Mouse (Mus musculus): ENCODE measurements around the gene Hs6st2. TPM values are rescaled to one million over a fixed set of nuclear protein-coding genes. Genes with fewer than 3 reads are reported as not detected.

The Hs6st2 gene
- polyA plus RNA-seq, 1 experiment: not detected

DNA sequence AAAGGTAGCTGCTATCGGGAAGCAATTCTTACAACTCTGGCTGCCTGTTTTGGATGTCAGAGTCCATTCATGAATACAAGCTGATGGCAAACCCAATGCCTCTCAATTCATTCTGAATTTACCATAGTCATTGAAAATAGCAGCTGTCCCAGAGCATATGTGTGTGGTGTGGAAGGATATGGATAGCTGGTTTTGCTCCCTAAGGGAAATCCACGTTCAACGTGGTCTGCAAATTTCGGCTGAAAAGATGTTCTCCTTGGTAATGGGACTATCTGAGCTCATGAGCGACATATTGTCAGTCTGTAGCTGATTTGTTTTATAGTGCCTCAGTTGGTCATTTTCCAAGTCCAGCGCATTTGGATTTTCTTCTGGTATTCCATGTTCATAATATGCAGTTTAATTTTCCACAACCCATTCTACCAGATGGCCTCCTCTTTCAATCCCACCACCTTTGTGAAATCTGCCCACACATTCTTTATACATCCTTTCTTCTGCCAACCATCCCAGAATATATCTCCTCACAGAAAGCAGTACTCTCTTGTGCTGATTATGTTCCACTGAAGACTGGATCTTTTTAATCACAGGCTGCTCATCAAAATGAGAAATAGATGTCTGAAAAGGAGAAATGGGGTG lies 75.3 kb downstream of the Hs6st2 start:
- Histone ChIP-seq H3K36me3 (ENCODE audit: control insufficient read depth) (no peaks in the 10 kb centered on the region), H3K4me1 (ENCODE audit: control insufficient read depth) (no peaks in the 10 kb centered on the region)

GRCm38 (mm10) chrX:51592751-51593150 lies 88.9 kb downstream of the Hs6st2 start:
- TF ChIP-seq TAL1 (IDR thresholded peaks at IDR 0.05; ENCODE audit: low read length): no peak
- no peak for TF ChIP-seq GATA1 (IDR thresholded peaks at IDR 0.05; ENCODE audit: low read length)
- no peaks in the 10 kb centered on the region; the same call in 1 of the 2 replicates for H3K27me3 ChIP-seq (ENCODE audit: control insufficient read depth)
- H3K9me3 ChIP-seq (ENCODE audit: control insufficient read depth, low read length): no peaks in the 10 kb centered on the region
- no peaks in the 10 kb centered on the region for H3K36me3 ChIP-seq (ENCODE audit: control insufficient read depth)
- no peak overlapping the region for H3K4me3 ChIP-seq (replicated peaks)
- no peaks in the 10 kb centered on the region for H3K4me1 ChIP-seq (ENCODE audit: control insufficient read depth)

More for the DNA sequence above, 75.3 kb downstream of the Hs6st2 start:
- H3K4me3 ChIP-seq (replicated peaks): no peak overlapping the region
- TF ChIP-seq TAL1 (IDR thresholded peaks at IDR 0.05; ENCODE audit: low read length) (no peak), GATA1 (IDR thresholded peaks at IDR 0.05; ENCODE audit: low read length) (no peak)
- H3K27me3 ChIP-seq (ENCODE audit: control insufficient read depth): no peaks in the 10 kb centered on the region
- no peaks in the 10 kb centered on the region for H3K9me3 ChIP-seq (ENCODE audit: control insufficient read depth, low read length)

DNA sequence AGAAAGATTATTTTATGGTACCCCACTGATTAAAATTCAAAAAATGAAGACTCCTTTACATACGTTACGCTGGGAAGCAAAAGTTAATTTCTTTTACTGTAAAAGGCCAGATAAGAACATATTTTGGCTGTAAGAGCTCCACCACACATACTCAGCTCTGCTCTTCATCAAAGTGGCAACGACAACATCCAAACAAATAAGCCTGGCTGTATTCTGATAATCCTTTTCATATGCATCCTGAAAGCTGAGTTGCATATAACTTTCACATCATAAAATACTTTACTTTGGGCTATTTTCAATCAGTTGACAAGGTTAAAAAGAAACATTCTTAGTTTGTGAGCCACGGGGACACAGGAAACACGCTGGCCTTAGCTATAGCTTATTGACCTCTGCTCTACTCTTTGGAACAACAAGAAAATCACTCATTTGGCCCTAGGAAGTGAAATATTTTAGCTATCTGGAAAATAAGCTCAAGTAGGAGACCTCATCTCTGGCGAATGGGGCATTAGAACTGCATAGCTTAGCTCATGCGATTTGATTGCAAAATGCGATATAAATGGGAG lies 91.1 kb downstream of the Hs6st2 start:
- no peaks in the 10 kb centered on the region for H3K27me3 ChIP-seq (ENCODE audit: control insufficient read depth)
- H3K4me1 ChIP-seq (ENCODE audit: control insufficient read depth): no peaks in the 10 kb centered on the region
- H3K9me3 ChIP-seq (ENCODE audit: control insufficient read depth, low read length): no peaks in the 10 kb centered on the region
- no peaks in the 10 kb centered on the region for H3K36me3 ChIP-seq (ENCODE audit: control insufficient read depth)
- no peak overlapping the region for H3K4me3 ChIP-seq (replicated peaks)
- no peak for TF ChIP-seq GATA1 (IDR thresholded peaks at IDR 0.05; ENCODE audit: low read length)
- no peak for TF ChIP-seq TAL1 (IDR thresholded peaks at IDR 0.05; ENCODE audit: low read length)

GRCm38 (mm10) chrX:51585444-51585843 lies 96.2 kb downstream of the Hs6st2 start:
- Histone ChIP-seq H3K27me3 (ENCODE audit: control insufficient read depth) (no peaks in the 10 kb centered on the region), H3K4me1 (ENCODE audit: control insufficient read depth) (no peaks in the 10 kb centered on the region), H3K36me3 (ENCODE audit: control insufficient read depth) (no peaks in the 10 kb centered on the region), H3K9me3 (ENCODE audit: control insufficient read depth, low read length) (no peaks in the 10 kb centered on the region), H3K4me3 (replicated peaks) (no peak overlapping the region)
- TF ChIP-seq TAL1 (IDR thresholded peaks at IDR 0.05; ENCODE audit: low read length) (no peak), GATA1 (IDR thresholded peaks at IDR 0.05; ENCODE audit: low read length) (no peak)

DNA sequence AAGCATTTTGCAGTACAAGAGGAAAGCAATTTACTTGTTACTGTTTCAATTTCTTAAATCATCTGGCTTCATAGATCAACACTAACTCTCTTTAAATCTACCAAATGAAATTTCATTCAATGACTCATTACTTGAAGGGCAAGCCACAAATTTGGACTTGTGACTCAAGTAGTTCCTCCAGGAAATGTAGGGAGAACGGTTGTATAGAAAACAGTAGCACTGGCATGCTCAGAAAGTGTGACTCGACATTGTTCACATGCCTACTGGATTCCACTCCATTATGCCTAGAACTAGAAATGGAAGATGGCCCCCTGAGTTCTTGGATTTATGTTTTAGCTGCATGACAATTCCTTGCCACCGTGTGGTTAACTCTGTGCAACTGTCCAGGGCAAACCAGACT lies 100.0 kb downstream of the Hs6st2 start:
- TF ChIP-seq TAL1 (IDR thresholded peaks at IDR 0.05; ENCODE audit: low read length): no peak
- no peak for TF ChIP-seq GATA1 (IDR thresholded peaks at IDR 0.05; ENCODE audit: low read length)
- no peaks in the 10 kb centered on the region for H3K36me3 ChIP-seq (ENCODE audit: control insufficient read depth)
- H3K4me3 ChIP-seq (replicated peaks): no peak overlapping the region
- H3K9me3 ChIP-seq (ENCODE audit: control insufficient read depth, low read length): no peaks in the 10 kb centered on the region
- H3K4me1 ChIP-seq (ENCODE audit: control insufficient read depth): no peaks in the 10 kb centered on the region
- H3K27me3 ChIP-seq (ENCODE audit: control insufficient read depth): no peaks in the 10 kb centered on the region

DNA sequence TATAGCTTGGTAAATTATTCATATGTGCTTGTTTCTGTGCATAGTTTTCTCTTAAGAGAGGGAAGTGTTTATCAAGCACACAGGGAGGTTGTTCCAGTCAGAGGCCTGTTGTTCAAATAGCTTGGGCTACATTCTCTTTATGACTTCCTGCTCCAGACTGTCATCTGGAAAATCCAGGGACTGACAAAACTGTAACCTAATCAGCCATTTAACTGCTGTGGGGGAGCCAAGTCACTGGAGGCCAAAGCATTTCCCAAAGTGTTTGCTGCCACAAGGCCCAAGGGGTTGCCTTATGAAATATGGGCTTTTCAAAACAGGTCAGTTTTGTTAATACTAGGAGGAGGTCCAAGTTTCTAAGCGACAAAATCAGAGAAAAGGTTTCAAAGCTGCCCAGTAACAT lies 119.8 kb downstream of the Hs6st2 start:
- no peaks in the 10 kb centered on the region for H3K4me1 ChIP-seq (ENCODE audit: control insufficient read depth)
- TF ChIP-seq TAL1 (IDR thresholded peaks at IDR 0.05; ENCODE audit: low read length) (no peak), GATA1 (IDR thresholded peaks at IDR 0.05; ENCODE audit: low read length) (no peak)
- no peaks in the 10 kb centered on the region for H3K9me3 ChIP-seq (ENCODE audit: control insufficient read depth, low read length)
- no peaks in the 10 kb centered on the region for H3K36me3 ChIP-seq (ENCODE audit: control insufficient read depth)
- H3K4me3 ChIP-seq (replicated peaks): no peak overlapping the region
- no peaks in the 10 kb centered on the region for H3K27me3 ChIP-seq (ENCODE audit: control insufficient read depth)

- Histone ChIP-seq H3K9me3 (ENCODE audit: control insufficient read depth, low read length) (no peaks in the 10 kb centered on the region), H3K4me3 (replicated peaks) (no peak overlapping the region), H3K4me1 (ENCODE audit: control insufficient read depth) (no peaks in the 10 kb centered on the region), H3K36me3 (ENCODE audit: control insufficient read depth) (no peaks in the 10 kb centered on the region), H3K27me3 (ENCODE audit: control insufficient read depth) (no peaks in the 10 kb centered on the region)
- TF ChIP-seq GATA1 (IDR thresholded peaks at IDR 0.05; ENCODE audit: low read length) (no peak), TAL1 (IDR thresholded peaks at IDR 0.05; ENCODE audit: low read length) (no peak)
Measured at GRCm38 (mm10) chrX:51539626-51540025, 142.0 kb downstream of the Hs6st2 start.

DNA sequence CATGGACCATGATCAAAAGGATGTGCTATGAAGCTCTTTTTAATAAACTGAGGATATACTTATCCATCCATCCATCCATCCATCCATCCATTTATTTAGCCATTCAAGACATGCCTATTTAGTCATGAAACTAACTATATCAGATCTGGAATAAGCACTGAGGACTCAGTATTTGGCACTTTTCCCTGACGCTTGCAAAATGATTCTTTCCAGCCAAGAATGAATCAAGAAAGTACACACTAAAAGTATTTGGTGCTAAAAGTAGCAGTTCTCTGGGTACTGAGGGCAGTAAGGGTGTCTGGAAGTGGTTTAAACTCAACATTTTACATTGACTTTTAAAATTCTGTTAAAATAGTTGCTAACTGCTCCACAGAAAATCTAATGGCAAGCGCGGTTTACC lies 144.6 kb downstream of the Hs6st2 start:
- Histone ChIP-seq H3K27me3 (ENCODE audit: control insufficient read depth) (no peaks in the 10 kb centered on the region), H3K36me3 (ENCODE audit: control insufficient read depth) (no peaks in the 10 kb centered on the region), H3K4me1 (ENCODE audit: control insufficient read depth) (no peaks in the 10 kb centered on the region), H3K4me3 (replicated peaks) (no peak overlapping the region), H3K9me3 (ENCODE audit: control insufficient read depth, low read length) (no peaks in the 10 kb centered on the region)
- TF ChIP-seq TAL1 (IDR thresholded peaks at IDR 0.05; ENCODE audit: low read length): no peak

DNA sequence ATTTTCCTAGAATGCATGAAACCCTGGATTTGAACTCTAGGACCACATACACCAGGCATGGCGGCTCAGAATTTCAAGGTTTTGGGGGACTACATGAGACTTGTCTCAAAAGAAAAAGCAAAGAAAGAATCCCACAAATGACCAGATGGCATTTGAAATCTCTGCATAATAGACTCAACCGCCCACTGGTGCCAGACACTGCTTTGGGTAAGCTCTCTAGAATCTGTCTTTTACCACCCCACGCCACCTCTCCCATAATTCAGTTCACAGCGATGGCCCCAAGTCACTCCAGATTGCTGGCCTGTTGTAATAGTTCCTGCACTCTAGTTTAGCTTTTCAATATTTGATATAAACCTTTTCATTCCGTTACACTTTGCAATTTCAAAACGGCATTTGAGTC lies 146.4 kb downstream of the Hs6st2 start:
- TF ChIP-seq GATA1 (IDR thresholded peaks at IDR 0.05; ENCODE audit: low read length) (no peak), TAL1 (IDR thresholded peaks at IDR 0.05; ENCODE audit: low read length) (no peak)

DNA sequence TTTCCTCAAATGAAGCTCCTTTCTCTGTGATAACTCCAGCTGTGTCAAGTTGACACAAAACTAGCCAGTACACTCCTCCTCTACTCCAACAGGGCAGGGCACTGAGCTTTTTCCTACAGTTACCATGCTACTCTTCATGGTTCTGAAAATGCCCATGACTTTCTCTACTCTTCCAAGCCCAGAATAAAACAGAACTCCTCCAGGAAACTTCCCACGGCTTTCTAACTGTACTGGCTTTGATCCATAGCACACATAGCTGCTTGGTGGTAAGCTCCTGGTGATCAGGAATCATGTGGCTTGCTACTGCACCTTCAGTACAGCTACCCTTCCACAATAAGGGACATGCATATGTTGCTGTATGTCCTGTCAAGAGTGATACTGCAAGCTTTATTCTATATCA lies 150.5 kb downstream of the Hs6st2 start:
- Histone ChIP-seq H3K4me1 (ENCODE audit: control insufficient read depth) (no peaks in the 10 kb centered on the region), H3K4me3 (replicated peaks) (no peak overlapping the region), H3K36me3 (ENCODE audit: control insufficient read depth) (no peaks in the 10 kb centered on the region), H3K9me3 (ENCODE audit: control insufficient read depth, low read length) (no peaks in the 10 kb centered on the region), H3K27me3 (ENCODE audit: control insufficient read depth) (no peaks in the 10 kb centered on the region)
- no peak for TF ChIP-seq TAL1 (IDR thresholded peaks at IDR 0.05; ENCODE audit: low read length)
- TF ChIP-seq GATA1 (IDR thresholded peaks at IDR 0.05; ENCODE audit: low read length): no peak

More for the DNA sequence above, 146.4 kb downstream of the Hs6st2 start:
- H3K27me3 ChIP-seq (ENCODE audit: control insufficient read depth): no peaks in the 10 kb centered on the region
- H3K36me3 ChIP-seq (ENCODE audit: control insufficient read depth): no peaks in the 10 kb centered on the region
- no peak overlapping the region for H3K4me3 ChIP-seq (replicated peaks)
- H3K4me1 ChIP-seq (ENCODE audit: control insufficient read depth): no peaks in the 10 kb centered on the region
- H3K9me3 ChIP-seq (ENCODE audit: control insufficient read depth, low read length): no peaks in the 10 kb centered on the region

Measured in erythroblast, embryonic 14.5 days (primary cell).